Mouse (Mus musculus) retina, adult 2 months (tissue): ENCODE results near the gene Olfr1444.
A peak's percentile ranks its signal among the peaks of the same experiment; 100 is the strongest.

Experiments used
- DNase-seq: peaks from one replicate; pipeline ENCODE4 v3.0.0-alpha.2; 2012; ENCODE audit warnings: low read depth, low spot score

The Olfr1444 gene

DNA sequence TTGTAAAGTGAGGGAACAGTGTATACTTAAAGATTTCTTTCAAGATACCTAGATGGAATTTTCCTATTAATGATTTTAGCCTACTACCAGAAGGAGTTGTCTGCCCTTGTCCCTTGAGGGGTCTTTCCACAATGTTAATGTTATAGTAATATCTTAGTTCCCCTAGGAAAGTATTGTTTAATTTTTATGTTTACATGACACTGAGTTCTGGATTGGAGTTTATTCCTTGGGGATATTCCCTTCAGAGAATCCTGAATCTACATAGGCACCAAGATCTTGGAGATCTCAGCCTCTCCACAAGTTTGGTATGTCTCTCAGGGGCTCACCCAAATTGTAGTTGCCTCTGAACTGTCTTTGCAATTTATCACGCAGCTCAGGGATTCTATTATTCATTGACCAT, at the start of gene Olfr1444:
Olfr1444 (plus strand) TSS at position 301 of the 400 bp plus-strand sequence.
- DNase-seq = no peak

DNA sequence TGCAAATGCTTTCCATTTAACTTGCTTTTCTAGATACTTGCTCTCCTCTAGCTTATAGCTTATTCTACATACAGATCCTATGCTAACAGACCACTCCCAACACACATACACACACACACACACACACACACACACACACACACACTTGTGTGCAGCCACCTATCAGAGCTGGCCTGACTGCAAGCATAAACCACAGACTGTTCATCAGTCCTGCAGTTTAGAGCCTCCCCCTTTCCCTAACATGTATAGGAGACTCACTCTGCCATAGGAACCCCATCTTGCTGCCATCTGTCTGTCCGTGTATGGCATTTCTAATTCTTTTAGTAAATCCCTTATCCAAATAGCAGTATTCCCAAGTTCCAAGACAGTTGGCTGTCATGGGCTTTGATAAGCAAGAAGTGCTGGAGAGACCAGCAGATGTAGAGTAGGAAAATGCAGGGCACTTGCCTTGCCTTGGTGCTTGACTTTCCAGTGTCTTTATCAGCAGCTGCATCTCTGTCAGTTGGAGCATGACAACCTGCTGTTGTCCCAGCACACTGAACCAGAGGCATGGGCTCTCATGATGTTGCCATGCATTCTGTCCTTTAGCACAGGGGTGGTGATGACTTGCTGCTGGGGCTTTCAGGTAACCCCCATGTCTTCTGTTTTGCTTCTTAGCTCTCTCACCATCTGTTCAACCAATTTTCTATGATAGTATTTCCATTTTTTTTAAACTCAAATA, 44.3 kb upstream of the Olfr1444 start:
- DNase-seq = no peak

DNA sequence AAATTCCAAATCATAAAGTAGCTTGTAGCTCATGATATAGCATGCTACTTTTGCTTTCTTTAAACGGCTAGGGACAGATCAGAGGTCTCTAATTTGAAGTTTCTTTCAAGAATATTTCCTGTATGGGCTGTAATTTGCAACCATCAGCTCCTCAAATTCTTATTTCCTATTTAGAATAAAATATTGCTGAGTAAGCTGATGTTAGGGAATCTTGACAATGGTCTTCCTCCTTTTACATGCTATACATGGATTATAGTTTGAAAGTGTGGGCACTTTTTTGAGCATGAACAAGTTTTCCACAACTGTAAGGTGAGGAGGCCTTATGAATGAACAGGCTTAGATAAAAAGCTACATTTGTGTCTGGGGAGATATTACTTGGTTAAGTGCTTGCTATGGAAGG, 43.2 kb upstream of the Olfr1444 start:
- DNase-seq = no peak

DNA sequence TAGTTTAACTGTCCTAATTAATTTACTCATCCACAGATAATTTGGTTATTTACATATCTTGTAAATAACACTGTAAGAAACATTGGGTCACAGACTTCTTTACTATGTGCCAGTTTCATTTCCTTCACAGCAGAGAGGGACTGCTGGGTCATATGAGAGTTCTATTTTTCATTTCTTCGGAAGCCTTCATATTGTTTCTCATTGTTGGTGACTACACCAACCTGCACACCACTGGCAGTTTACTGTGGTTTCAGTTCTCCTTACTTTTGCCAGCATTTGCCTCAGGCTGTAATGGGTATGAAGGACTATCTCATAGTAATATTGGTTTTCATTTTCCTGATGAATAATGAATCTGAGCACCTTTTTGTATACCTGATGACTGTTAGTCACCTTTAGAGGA, 38.6 kb upstream of the Olfr1444 start:
- DNase-seq = no peak

DNA sequence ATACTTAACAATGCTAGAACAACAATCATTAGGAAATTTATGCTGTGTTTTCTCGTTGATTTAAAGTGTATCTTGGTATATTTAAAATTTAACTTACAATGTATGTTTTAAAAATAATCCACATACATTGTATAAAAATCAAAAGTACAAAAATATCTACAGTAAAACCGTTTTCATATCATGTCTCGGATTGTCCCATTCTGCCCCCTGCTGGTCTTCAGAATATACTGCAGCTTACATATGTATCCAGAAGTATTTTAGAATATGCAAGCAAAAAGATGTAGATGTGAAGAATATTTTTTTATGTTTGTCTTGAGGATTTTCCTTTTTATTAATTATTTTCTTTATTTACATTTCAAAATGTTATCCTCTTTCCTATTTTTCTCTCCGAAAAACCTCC, 36.7 kb upstream of the Olfr1444 start:
- peak; percentile 8 for DNase-seq

DNA sequence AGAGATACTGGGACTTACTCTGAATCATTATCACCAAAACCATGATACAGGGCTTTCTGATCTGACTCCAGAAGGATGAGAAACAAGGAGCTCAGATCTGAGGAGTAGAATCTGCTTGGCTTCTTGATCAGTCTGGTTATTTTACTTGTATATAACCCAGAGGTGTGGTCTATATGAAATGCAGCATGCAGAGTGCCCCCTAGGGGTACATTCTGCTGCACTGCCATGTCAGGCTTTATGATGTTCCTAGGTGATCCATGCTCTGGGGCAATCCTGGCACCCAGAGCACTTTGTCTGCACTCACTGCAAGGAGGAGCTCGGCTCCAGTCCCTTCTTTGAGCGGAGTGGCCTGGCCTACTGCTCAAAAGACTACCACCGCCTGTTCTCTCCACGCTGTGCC, 32.5 kb upstream of the Olfr1444 start:
- no peak for DNase-seq

DNA sequence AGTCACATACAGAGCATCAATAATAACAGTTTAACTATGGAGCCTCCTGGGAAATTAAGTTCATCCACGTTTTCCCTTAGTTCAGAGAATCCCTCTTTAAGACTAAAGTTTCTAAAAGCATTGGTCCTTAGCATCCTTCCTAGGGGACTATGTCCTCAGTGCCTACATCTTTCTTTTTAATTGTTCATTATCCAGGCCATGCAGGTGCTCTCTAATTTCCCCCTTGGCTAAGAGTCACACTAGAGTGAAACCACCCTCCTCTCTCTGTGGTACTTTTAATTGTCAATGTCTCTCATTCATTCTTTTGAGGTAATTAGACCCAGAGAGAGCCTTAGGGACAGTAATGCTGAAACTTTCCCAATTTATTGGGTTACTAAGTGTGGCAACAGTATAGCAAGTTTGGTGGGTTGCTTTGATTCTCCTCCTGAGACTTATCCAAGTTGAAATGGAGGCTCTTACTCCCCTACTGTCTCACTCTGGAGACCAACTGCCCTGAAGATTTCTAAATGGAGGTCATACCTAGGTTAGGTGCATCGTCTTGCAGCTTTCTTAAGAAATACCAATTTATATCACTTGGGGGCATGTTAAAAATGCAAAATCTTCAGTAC, 26.2 kb upstream of the Olfr1444 start:
- DNase-seq = no peak

DNA sequence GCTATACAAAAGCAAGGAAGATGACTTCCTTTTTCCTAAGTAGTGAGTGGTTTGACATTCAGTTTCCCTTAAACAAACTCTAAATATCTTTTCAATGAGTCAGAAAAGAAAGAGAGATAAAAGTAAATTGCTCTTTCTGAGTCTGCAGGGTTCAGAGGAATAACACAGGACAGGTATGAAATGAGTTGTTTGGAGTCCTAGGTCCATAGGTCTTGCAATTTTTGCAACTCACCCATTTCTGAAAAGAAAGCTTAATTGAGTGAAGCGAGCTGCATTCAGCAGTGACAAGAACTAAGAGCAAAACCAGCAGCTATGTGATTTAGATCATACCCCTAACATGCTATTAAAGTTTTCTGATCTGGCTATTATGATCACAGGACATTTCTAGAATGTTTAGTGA, 25.5 kb upstream of the Olfr1444 start:
- no peak for DNase-seq

DNA sequence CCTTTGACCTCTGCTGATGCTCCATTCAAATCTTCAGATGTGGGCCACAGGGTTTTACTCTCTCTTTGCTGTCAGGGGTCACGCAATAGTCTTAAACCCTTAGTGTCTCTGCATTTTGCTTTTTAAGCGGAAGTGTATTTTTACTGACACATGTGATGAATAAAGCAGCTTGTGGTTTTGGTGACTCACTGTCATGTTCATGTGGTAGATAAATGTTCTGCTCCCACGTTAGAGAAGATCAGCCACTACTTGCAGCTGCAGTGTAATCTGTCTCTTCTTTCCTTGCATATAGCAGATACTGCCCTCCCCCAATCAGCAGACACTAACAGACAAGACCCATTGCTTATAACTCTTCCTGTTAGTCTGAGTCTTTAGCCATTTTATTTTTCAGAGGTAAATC, 23.5 kb upstream of the Olfr1444 start:
- DNase-seq = no peak

DNA sequence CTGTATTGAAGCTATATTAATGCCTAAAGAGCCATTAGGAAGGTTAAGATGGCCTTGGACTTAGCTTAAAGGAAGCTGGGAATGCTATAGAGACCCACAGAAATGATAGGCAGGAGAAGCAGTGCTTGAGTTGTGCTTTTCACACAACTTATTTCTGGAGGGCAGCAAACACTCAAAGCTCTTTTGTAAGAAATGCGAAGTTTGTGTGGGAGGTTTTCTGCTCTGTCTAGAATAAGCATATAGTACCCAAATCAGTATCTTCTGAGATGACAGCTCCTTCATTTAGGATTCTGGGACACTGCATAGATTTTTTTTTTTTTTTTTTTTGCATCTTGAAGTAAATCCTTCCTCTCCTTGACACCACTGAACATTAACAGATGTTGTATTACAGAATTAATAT, 18.6 kb upstream of the Olfr1444 start:
- DNase-seq = no peak

DNA sequence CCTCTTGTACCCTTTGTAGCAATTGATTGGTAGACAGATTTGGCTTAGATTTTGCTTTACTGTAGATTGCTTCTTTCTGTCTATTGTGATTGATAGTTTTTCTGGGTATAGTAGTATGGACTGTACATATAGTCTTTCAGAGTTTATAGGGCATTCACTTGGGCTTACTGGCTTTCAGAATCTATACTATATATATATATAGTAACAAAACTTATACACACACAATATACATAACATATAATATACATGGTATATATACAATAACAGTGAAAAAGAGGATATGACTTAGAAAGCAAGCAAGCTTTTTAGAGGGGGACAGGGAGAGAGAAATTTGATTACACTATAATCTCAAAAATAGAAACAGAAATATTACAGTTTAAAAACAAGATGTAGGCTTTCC, 10.7 kb upstream of the Olfr1444 start, which contains the start of gene Gm5244:
Gm5244 (plus strand) TSS at position 301 of the 400 bp plus-strand sequence.
- no peak for DNase-seq

DNA sequence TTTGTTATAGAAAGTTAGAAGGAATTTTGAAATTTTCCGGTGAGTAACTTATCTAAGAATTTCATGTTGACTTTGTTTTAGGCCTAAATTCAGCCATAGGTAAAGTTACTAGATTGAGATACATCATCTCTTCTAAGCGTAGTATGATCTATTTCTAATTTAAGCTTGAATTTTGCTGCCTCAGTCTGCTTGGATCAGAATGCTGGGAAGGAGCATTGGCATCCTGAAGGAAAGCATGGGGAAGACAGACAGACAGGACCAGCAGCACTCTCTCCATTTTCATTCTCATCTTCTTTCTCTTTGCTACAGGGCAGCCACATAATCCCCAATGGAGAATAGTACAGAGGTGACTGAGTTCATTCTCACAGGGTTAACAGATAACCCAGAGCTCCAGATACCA, 26.5 kb downstream of the Olfr1444 start, which contains the start of gene Olfr1445:
Olfr1445 (plus strand) TSS at position 301 of the 400 bp plus-strand sequence.
- DNase-seq = no peak

DNA sequence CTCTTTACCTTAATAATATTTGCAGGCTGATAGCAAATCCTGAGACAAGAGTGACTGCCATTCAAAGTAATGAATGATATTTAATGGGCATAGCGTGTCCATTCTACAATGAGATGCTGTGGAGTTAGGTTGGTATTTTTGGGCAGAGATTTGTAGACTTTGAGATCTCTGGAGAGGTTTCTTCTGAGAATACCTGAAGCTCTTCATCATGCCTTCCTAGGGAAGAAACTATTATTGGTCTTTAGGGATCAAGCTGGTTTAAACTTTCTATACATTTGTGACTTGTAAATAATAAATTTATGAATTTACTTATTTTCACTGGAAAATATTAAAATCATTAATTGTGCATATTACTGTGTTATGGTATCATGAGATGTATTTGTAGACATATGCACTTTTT, 36.3 kb downstream of the Olfr1444 start, which contains the start of gene Olfr1446:
Olfr1446 (minus strand) TSS at position 101 of the 400 bp plus-strand sequence.
- no peak for DNase-seq

DNA sequence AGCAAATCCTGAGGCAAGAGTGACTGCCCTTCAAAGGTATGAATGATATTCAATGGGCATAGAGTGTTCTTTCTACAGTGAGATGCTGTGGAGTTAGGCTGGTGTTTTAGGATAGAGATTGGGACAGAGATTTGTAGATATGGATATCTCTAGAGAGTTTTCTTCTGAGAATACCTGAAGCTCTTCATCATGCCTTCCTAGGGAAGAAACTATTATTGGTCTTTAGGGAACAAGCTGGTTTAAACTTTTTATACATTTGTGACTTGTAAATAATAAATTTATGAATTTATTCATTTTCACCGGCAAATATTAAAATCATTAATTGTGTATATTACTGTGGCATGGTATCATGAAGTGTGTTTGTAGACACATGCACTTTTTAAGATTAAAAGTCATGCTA, 46.6 kb downstream of the Olfr1444 start, which contains the start of gene Olfr1447:
Olfr1447 (minus strand) TSS at position 101 of the 400 bp plus-strand sequence.
- DNase-seq = no peak
